ENCODE assay signal across 9 mouse cellular contexts in genomic region chr6:83690277-83690676, GRCm38 (mm10). TPM values are rescaled to one million over a fixed set of nuclear protein-coding genes. Genes with fewer than 3 reads are reported as not detected.
A peak's percentile ranks its signal among the peaks of the same experiment; 100 is the strongest.
DNase-seq lines count a peak whose midpoint lies in the region; ATAC-seq lines count a peak whose summit lies in the region.
"Had no signal": no experiment of that assay in that cellular context is flagged by ENCODE, and none has a peak within 500 bp of the region (broad histone marks: within the 10 kb centered on the region; RNA-seq: fewer than 3 reads in every experiment).

No protein-coding gene starts in this region.

- peak; percentile 74 for DNase-seq in hindbrain, embryonic 11.5 days (ENCODE audit: low spot score)
- DNase-seq in B cell, adult 2 months = peak; percentile 54 to 62
- peak; percentile 70 for DNase-seq in MN1 (ENCODE audit: low spot score)
- DNase-seq in embryonic facial prominence, embryonic 11.5 days (ENCODE audit: low spot score) = peak; percentile 77
- DNase-seq in lung, adult 18-20 months = peak; percentile 31
- peak; percentile 28 for DNase-seq in testis, postnatal 14 days (ENCODE audit: low spot score)
- no peak for DNase-seq in urinary bladder, adult 2 months (ENCODE audit: low spot score)

- no peaks in the 10 kb centered on the region for H3K36me3 ChIP-seq in hindbrain, embryonic 11.5 days (ENCODE audit: control insufficient read depth, insufficient read depth, low read length)
- H3K36me3 ChIP-seq in hindbrain, embryonic 16.5 days (ENCODE audit: control insufficient read depth, insufficient read depth, low read length) = no peaks in the 10 kb centered on the region
- no peaks in the 10 kb centered on the region for H3K36me3 ChIP-seq in embryonic facial prominence, embryonic 11.5 days (replicated peaks; ENCODE audit: control insufficient read depth, insufficient read depth, low read depth, low read length)
- H3K36me3 ChIP-seq: lung, embryonic 15.5 days had no signal

- H3K4me1 ChIP-seq in hindbrain, embryonic 11.5 days (replicated peaks; ENCODE audit: control insufficient read depth, insufficient read depth, low read length) = no peaks in the 10 kb centered on the region
- no peaks in the 10 kb centered on the region for H3K4me1 ChIP-seq in hindbrain, embryonic 16.5 days (ENCODE audit: control insufficient read depth, insufficient read depth, low read depth, low read length)
- H3K4me1 ChIP-seq in embryonic facial prominence, embryonic 11.5 days (ENCODE audit: control insufficient read depth, insufficient read depth, low read length) = no peaks in the 10 kb centered on the region
- H3K4me1 ChIP-seq: lung, embryonic 15.5 days had no signal

- no peak overlapping the region for H3K4me3 ChIP-seq in hindbrain, embryonic 11.5 days (ENCODE audit: low read depth, low read length)
- no peak overlapping the region for H3K4me3 ChIP-seq in hindbrain, embryonic 16.5 days (ENCODE audit: low read length)
- no peak overlapping the region for H3K4me3 ChIP-seq in embryonic facial prominence, embryonic 11.5 days (ENCODE audit: low read depth, low read length)
- H3K4me3 ChIP-seq: lung, embryonic 15.5 days had no signal

- ATAC-seq in hindbrain, embryonic 11.5 days (ENCODE audit: low FRiP score) = no peak
- ATAC-seq in hindbrain, embryonic 16.5 days = no peak
- ATAC-seq in embryonic facial prominence, embryonic 11.5 days (replicated peaks; ENCODE audit: insufficient number of reproducible peaks, low FRiP score, low TSS enrichment, low read depth) = no peak

- H3K27ac ChIP-seq in hindbrain, embryonic 11.5 days (ENCODE audit: low read depth, low read length) = no peak overlapping the region
- H3K27ac ChIP-seq in hindbrain, embryonic 16.5 days (ENCODE audit: low read depth, low read length) = no peak overlapping the region
- no peak overlapping the region for H3K27ac ChIP-seq in embryonic facial prominence, embryonic 11.5 days (replicated peaks; ENCODE audit: low read depth, low read length)
- H3K27ac ChIP-seq: lung, embryonic 15.5 days had no signal

- 29% methylated on average over 4 of the region's 5 CpGs for WGBS in hindbrain, embryonic 11.5 days
- WGBS in hindbrain, embryonic 16.5 days = 20% methylated on average over 4 of the region's 5 CpGs
- WGBS in embryonic facial prominence, embryonic 11.5 days = 24% methylated on average over 4 of the region's 5 CpGs

- H3K9ac ChIP-seq in hindbrain, embryonic 11.5 days (ENCODE audit: low read depth, low read length) = no peak overlapping the region
- no peak overlapping the region for H3K9ac ChIP-seq in hindbrain, embryonic 16.5 days (ENCODE audit: low read depth, low read length)
- H3K9ac ChIP-seq in embryonic facial prominence, embryonic 11.5 days (replicated peaks; ENCODE audit: low read length) = no peak overlapping the region
- H3K9ac ChIP-seq: lung, embryonic 15.5 days had no signal

- H3K9me3 ChIP-seq in hindbrain, embryonic 11.5 days (ENCODE audit: control insufficient read depth, low read length) = no peaks in the 10 kb centered on the region
- H3K9me3 ChIP-seq in hindbrain, embryonic 16.5 days (ENCODE audit: control insufficient read depth, low read length) = no peaks in the 10 kb centered on the region
- no peaks in the 10 kb centered on the region for H3K9me3 ChIP-seq in embryonic facial prominence, embryonic 11.5 days (replicated peaks; ENCODE audit: control insufficient read depth, low read length)
- H3K9me3 ChIP-seq: lung, embryonic 15.5 days had no signal

- no peak overlapping the region for H3K4me2 ChIP-seq in hindbrain, embryonic 11.5 days (replicated peaks; ENCODE audit: low read depth, low read length)
- no peak overlapping the region for H3K4me2 ChIP-seq in hindbrain, embryonic 16.5 days (ENCODE audit: low read length)
- no peak overlapping the region for H3K4me2 ChIP-seq in embryonic facial prominence, embryonic 11.5 days (ENCODE audit: low read depth, low read length)
- H3K4me2 ChIP-seq: lung, embryonic 15.5 days had no signal

- peaks cover 48% of the 10 kb centered on the region for H3K27me3 ChIP-seq in hindbrain, embryonic 11.5 days (ENCODE audit: control insufficient read depth, insufficient read depth, low read length)
- peaks cover 54% of the 10 kb centered on the region for H3K27me3 ChIP-seq in hindbrain, embryonic 16.5 days (replicated peaks; ENCODE audit: control insufficient read depth, insufficient read depth, low read length)
- H3K27me3 ChIP-seq in embryonic facial prominence, embryonic 11.5 days (ENCODE audit: control insufficient read depth, insufficient read depth, low read length) = peaks cover 40% of the 10 kb centered on the region

RNA-seq across cellular contexts. Expression of gene Cd207, which starts 12.6 kb away (rescaled TPM):
- not detected in 2 replicates for polyA plus RNA-seq in hindbrain, embryonic 11.5 days (2014; fragmentation: Nextera tagmentation; extraction: Ambion mirVana)
- not detected in 2 replicates for polyA plus RNA-seq in hindbrain, embryonic 16.5 days (2015; fragmentation: Nextera tagmentation; extraction: Ambion mirVana)
- polyA plus RNA-seq in embryonic facial prominence, embryonic 11.5 days (2014; fragmentation: Nextera tagmentation; extraction: Ambion mirVana) = not detected in 2 replicates
- polyA plus RNA-seq in urinary bladder, adult 2 months (2012; rRNA removed) = not detected in 2 replicates
- polyA plus RNA-seq: lung, embryonic 15.5 days had no signal

RNA-seq across cellular contexts. Expression of gene Vax2, which starts 20.8 kb away (rescaled TPM):
- polyA plus RNA-seq in hindbrain, embryonic 11.5 days (2014; fragmentation: Nextera tagmentation; extraction: Ambion mirVana) = 0.23 and 0.39 TPM in 2 replicates
- polyA plus RNA-seq in hindbrain, embryonic 16.5 days (2015; fragmentation: Nextera tagmentation; extraction: Ambion mirVana) = not detected in 2 replicates
- polyA plus RNA-seq in embryonic facial prominence, embryonic 11.5 days (2014; fragmentation: Nextera tagmentation; extraction: Ambion mirVana) = 2.0 and 8.4 TPM in 2 replicates
- 0.06 TPM in 1 of 2 replicates, not detected in the other for polyA plus RNA-seq in urinary bladder, adult 2 months (2012; rRNA removed)
- polyA plus RNA-seq: lung, embryonic 15.5 days had no signal

RNA-seq across cellular contexts. Expression of gene Clec4f, which starts 34.3 kb away (rescaled TPM):
- not detected in 2 replicates for polyA plus RNA-seq in hindbrain, embryonic 11.5 days (2014; fragmentation: Nextera tagmentation; extraction: Ambion mirVana)
- not detected in 2 replicates for polyA plus RNA-seq in hindbrain, embryonic 16.5 days (2015; fragmentation: Nextera tagmentation; extraction: Ambion mirVana)
- not detected in 2 replicates for polyA plus RNA-seq in embryonic facial prominence, embryonic 11.5 days (2014; fragmentation: Nextera tagmentation; extraction: Ambion mirVana)
- polyA plus RNA-seq in urinary bladder, adult 2 months (2012; rRNA removed) = not detected in 2 replicates
- polyA plus RNA-seq: lung, embryonic 15.5 days had no signal

RNA-seq across cellular contexts. Expression of gene Atp6v1b1, which starts 52.5 kb away (rescaled TPM):
- 0.15 TPM in 1 of 2 replicates, not detected in the other for polyA plus RNA-seq in hindbrain, embryonic 11.5 days (2014; fragmentation: Nextera tagmentation; extraction: Ambion mirVana)
- polyA plus RNA-seq in hindbrain, embryonic 16.5 days (2015; fragmentation: Nextera tagmentation; extraction: Ambion mirVana) = 0.14 TPM in 1 of 2 replicates, not detected in the other
- polyA plus RNA-seq in embryonic facial prominence, embryonic 11.5 days (2014; fragmentation: Nextera tagmentation; extraction: Ambion mirVana) = 0.22 TPM in 1 of 2 replicates, not detected in the other
- not detected in 2 replicates for polyA plus RNA-seq in urinary bladder, adult 2 months (2012; rRNA removed)
